Mouse (Mus musculus) heart, postnatal 0 days (tissue): ENCODE measurements around the gene Chrne.

Experiments used
- CTCF ChIP-seq: IDR thresholded peaks from 2 replicates; pipeline ENCODE4 v1.5.1; 2016; ENCODE audit warnings: antibody characterized with exemption, control low read depth, low read depth
- EP300 ChIP-seq: IDR thresholded peaks from 2 replicates; pipeline ENCODE4 v1.6.1; 2016; ENCODE audit warnings: antibody characterized with exemption, low read depth

DNA sequence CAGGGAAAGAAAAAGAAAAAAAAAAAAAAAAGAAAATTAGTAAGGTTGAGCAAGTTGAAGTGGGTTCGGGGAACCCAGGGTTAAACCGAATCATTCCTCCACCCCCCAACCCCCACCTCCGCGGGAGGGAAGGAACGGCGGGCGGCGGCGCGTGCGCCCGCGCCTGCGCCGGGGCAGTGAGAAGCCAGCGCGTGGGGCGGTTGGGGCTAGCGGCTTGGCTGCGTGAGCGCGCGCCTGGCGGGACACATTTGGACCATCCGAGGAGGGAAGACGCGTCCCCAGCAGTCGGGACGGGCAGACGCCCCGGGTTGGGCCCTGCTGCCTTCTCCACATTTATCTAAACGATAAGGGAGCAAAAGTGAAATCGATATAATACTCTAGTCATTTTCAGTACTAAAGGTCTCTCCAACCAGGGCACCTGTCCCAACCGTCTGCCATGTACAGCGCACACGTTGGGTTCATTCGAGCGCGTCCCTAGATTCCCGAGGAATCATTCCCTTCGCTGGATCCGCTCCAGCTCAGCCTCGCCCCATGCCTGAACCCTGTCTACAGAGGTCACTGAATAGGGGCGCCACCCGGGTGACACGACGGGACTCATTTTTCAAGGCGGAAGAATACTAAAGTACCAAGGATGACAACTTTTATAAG is 36.0 kb upstream of the Chrne start:
- TF ChIP-seq CTCF: no peak
- no peak; the same call in 1 of the 2 replicates for TF ChIP-seq EP300
